Mouse (Mus musculus): ENCODE results near the gene Nell1.

Nell1 gene

DNA sequence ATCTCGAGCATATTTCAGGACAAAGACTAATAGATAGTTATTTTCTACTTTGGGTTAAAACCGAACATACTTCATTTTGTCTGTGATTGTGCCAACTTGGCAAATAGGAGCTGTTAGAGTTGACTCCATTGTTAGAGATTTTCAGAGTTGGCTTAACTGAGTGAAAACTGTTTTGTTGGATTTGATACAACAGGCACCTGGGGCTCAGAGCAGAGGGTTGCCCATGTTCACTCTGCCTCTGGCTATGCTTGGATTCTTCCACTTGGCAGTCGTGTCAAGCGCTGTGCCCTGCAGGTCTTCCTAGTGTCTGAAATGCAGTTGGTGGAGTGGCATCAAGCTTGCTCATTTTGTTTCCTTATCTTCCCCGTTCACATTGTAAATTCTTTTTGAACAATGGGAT, 363.6 kb downstream of the Nell1 start:
- no peak for DNase-seq

DNA sequence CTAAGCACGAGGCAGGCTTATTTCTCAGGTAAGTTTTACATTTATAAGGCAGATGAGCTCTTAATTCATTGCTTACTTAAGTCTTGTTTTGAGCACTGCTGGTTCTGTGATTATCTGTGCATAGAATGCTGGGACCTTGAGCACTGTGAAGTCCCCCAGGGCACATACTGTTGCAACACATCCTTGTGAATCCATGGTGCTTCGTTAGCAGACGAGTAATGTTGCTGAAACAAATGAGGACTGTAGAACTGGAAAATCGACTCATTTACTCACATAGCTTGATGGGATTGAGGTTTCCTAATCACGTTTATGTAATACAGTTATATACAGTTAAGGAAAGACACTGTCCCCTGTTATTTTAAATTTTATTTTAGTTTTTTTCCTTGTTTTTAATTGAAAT, 364.1 kb downstream of the Nell1 start:
- DNase-seq: no peak

DNA sequence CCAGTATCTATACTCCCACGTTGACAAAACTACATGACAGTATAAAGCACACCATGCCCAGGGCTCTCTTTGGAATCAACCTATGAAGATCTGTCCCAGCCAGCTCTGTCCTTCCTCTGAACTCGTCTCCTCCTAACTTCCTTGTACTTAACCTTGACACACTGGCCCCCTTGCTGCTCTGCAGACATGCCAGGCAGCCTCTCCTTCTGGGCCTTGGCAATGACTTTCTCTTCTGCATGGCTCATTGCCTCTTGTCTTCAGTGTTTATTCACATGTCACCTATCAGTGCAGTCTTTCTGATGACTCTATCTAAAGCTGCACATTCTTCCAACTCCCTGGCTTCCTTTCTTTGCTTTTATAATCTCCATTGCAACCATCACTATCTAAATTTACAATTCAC, 376.9 kb downstream of the Nell1 start:
- DNase-seq: no peak

GRCm38 (mm10) chr7:50357213-50357612, 382.5 kb downstream of the Nell1 start:
- DNase-seq: no peak

DNA sequence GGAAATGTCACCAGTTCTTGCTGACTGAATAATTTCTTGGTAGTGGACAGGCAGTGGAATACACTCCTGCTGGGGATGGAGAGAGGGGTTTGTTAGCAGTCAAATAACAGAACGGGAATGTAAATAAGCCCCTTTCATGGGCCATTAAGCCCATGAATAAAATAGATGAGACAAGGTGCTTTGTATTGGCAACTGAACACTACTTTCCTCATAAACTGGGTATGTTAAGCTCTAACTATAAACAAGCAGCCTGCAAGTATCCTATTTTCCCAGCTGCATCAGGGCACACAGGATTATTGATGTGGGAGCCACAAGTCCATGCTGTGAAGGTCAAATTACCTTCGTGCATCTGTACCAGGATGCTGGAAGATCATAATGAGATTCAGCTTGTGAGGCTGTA, 387.4 kb downstream of the Nell1 start:
- no peak for DNase-seq

DNA sequence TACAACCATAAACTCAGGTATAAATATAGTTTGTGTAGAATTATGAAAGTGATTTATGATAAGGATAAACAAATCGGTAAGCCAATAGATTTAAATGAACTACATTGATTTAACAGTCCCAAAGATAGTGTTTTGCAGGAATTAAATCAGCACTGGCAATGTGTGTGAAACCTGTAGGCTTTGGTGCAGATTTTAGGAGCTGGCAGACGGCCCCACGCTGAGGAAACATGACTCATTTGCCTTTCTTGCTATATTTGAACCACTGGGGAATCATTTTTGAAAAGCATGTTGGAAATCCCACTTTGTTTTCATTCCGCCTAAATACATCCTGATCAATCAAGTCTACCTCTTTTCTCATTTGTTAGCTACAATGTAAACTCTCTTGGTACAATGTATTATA, 400.2 kb downstream of the Nell1 start:
- no peak for DNase-seq

DNA sequence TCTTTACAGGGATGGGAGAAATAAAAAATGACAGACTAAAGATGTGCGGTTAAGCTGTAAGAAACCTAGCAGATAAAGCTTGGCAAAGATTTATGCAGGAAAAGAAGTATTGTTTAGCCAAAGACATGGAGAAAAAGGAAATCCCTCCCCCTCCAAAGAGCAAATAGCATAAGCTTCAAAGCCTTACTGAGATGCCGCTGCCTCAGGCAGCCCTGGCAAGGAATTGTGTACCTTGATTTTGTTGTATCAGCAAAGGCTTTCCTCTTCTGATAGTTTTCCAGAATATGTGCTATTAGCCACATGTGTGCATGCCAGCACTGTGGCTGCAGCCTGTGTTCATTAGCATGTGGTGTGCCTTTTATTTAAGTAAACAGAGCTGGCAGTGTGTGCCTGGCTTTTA, 435.8 kb downstream of the Nell1 start:
- DNase-seq: no peak

DNA sequence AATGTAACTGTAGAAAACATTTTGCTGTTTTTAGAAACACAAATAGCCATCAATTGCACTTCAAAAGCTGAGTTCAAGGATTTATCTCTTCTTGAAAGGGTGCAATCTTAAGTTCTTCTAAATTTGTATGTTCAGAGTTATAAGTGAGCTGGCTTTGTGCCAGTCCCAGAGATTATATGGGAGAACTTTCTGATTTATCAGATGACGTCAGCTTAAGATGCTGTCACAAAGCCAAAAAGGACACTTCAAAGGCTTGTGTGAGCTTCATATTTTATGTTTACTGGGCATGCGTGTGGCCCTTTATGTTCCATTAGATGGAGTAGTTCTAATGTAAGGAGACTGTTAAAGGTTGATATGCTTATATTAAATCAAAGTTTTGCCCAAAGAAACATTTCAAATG, 445.3 kb downstream of the Nell1 start:
- no peak for DNase-seq

- no peak for DNase-seq
These were observed 447.9 kb downstream of the Nell1 start for GRCm38 (mm10) chr7:50422422-50423195.

DNA sequence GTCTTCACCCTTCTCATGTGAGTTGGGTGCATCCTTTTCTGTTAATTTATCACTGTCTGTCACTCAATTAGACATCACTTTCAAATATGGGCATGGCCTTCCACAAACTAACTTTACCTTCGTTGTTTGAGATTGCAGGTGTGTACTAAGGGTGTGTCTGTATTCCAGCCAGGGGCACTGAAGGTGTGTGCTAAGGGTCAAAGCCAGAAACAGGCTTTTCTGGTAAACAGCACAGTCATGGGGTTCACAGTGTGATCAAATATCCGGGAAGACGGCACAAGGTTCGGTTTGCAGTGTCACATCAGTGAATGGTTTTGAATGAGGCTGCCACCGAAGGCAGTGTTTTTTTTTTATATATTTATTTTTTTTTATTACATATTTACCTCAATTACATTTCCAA, 455.1 kb downstream of the Nell1 start:
- no peak for DNase-seq

- no peak for DNase-seq
These were observed 466.6 kb downstream of the Nell1 start for GRCm38 (mm10) chr7:50441237-50441636.

DNA sequence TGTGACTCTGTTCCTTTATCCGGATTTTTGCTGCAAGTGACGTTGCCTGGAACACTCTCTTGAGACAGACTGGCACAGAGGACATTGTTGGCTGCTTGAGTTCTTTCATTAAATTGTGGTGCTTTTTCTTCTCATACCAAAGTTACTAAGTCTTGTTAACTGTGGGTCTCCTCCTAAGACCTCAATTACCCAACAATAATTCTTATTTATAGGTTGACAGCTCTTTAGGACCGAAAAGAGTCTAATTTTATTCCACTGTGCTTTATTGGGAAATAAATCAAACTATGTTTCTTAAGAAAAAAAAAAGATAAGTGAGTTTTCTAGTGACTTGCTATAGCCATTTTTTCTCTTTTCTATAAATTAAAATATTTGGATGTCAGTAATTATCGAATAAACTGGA, 472.7 kb downstream of the Nell1 start:
- DNase-seq: no peak

- no peak for DNase-seq
These were observed 493.1 kb downstream of the Nell1 start for GRCm38 (mm10) chr7:50467742-50468141.

DNA sequence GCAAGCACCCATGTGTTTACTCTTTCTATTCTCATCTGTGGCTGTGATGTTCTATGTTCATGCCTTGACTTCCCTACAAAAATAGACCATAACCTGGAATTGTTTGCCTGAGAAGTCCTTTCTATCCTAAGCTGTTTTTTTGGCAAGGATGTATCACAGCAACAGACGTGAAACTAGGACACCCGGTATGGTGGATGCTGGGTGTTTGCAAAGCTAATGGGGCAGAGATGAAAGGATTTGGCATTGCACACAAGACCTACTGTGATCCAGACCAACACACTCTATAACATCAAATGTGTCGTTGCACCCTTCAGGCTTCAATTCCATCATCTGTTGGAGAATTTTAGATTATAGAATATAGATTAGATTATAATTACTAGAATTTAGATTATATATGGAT, 495.9 kb downstream of the Nell1 start:
- no peak for DNase-seq

DNA sequence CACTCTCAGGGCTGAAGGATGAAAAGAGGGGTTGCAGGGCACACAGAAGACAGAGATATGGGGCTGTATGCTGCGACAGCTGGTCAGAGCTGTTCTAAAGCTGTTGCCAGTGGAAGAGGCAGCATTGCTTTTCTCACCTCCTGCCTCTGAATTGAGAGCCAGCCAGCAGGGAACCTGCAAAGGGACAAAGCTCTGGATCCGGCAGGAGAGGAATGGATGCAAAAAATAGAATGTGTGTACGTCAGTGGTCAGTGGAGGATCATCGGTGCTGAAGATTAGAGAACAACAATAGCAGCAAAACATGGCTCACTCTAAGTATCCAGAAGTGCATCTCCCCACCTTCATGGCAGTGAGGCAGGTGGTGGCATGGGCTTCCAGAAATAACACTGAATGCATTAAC, 507.3 kb downstream of the Nell1 start:
- no peak for DNase-seq

- peak; percentile 30 to 33 for DNase-seq
These were observed 510.6 kb downstream of the Nell1 start for GRCm38 (mm10) chr7:50485304-50485703.

DNA sequence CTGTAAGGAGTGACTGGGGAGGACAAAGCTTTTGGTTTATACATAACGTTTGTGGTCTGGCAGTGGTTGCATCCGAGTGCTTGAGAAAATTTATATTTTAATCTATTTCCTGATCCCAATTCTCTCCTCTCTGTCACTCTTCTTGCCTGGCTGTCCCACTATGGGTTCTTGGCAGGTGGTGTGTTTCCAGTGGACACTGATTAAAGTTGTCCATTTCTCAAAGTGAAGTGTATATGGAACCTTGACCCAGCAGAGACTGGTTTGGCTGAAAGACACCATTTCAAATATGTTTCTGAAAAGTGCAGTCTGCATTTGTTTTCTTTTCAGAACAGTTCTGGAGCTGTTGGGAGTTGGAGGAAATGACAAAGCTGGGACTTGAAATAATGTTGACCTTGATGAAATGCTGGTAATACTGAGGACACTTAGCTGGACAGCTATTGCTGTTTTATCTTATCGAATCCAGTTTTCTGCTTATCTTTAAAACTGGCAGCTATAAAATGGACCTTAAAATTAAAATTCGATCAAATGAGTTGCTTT, 512.3 kb downstream of the Nell1 start:
- no peak for DNase-seq

DNA sequence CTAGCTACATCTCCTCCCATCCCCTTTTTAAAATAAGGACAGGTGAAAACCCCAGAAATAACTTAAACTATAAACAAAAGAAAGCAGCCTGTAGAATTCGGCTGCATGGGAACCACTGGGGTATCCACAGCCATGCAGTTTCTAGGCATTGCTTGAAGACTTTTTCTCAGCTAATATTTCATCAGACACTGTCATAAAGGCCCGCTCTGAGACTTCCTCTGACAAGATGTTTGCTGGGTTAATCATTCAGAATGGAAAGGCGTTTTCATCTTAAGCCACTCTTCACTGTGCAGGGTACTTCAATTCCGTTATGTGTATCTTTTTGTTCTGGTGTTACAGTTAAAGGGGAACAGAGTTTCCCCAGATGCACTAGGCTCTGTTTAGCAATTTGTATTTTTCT, 526.9 kb downstream of the Nell1 start:
- DNase-seq: no peak

DNA sequence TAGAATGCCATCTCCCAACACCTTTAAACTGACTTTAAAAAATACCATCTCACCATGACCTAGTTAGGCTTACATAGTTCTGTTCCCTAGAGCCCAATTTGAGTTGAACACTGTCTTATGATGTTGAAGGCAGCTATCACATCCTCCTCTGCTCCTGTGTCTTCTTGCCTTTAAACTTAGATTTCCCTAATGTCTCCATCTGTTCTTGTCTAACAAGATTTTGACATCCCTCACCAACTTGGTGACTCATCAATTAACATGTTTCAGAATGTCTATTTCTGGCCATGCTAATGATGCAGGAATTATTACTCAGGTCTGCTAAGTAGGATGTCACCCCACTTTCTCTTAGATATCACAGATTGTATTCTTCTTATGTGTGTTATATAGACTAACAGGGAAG, 532.4 kb downstream of the Nell1 start:
- DNase-seq: no peak

- DNase-seq: no peak
These were observed 540.2 kb downstream of the Nell1 start for GRCm38 (mm10) chr7:50514830-50515229.

GRCm38 (mm10) chr7:50516681-50517080, 542.0 kb downstream of the Nell1 start:
- DNase-seq: no peak

DNA sequence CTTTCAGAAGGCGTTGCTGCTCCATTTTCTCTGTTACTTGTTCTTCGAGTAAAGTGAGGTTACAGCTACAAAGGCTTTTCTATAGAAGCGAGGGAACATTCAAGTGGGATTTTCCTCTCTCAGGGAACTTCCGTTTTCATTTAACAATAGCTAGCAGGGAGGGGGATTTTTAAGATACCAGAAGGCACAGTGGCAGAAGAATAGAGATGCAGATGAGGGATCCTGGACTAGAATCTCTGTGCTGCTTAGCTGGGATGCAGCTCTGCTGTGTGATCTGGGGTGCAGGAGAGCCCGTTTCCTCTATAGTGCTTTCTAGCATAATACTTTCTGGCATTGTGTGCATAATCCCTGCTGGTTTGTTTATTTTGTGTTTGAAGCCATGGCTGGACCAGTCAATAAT, 568.7 kb downstream of the Nell1 start:
- no peak for DNase-seq

GRCm38 (mm10) chr7:50549572-50549971, 574.9 kb downstream of the Nell1 start:
- no peak for DNase-seq

GRCm38 (mm10) chr7:50551426-50551825, 576.8 kb downstream of the Nell1 start:
- no peak for DNase-seq

- DNase-seq: no peak
These were observed 588.0 kb downstream of the Nell1 start for GRCm38 (mm10) chr7:50562708-50563107.
